Mouse (Mus musculus): ENCODE results near the gene Hlcs. TPM values are rescaled to one million over a fixed set of nuclear protein-coding genes. Genes with fewer than 3 reads are reported as not detected.
A peak's percentile ranks its signal among the peaks of the same experiment; 100 is the strongest.
"Not testable (repeated sequence)": the region's sequence is repeated elsewhere in the genome, so short reads cannot be mapped to it uniquely, and the experiment has no call there.

Gene Hlcs
- polyA plus RNA-seq, 1 experiment from 2014 or later, result 9.4 TPM

DNA sequence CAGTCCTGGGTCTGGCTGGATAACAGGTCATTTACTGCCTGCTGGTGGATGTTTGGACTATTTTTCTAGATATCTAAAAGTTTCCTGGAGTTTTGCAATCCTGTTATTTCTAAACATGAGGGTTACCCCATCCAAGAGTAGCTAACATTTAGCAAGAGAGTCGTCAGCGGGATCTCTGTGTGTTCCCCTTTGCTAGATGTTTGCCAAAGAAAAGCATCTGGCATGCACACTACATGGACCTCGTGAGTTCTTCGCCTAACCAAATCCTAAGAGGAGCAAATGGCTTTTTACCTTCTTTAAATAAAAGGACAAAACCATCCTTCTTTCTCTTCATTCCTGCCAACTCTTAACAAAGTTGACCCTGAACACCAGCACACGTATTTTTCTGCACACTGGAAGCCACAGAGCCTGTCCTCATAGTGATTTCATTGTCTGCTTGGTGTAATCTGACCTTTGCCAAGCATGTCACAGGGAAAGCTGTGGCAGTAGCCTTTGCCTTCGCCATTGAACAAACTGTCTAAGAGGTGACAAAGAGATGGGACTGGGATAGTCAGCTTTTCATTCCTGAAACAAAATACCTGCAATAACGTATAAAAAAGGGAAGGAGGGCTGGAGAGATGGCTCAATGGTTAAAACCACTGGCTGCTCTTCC lies 33.8 kb upstream of the Hlcs start:
- no peak for ATAC-seq (ENCODE audit: low FRiP score, low read depth)
- no peak overlapping the region for H3K4me2 ChIP-seq
- H3K27ac ChIP-seq (replicated peaks), result no peak overlapping the region
- peaks cover 10% of the 10 kb centered on the region for H3K4me1 ChIP-seq (replicated peaks)
- 77% methylated on average over 7 of the region's 7 CpGs for WGBS
- H3K4me3 ChIP-seq, result no peak overlapping the region
- no peaks in the 10 kb centered on the region for H3K27me3 ChIP-seq
- no peak overlapping the region for H3K9ac ChIP-seq
- no peaks in the 10 kb centered on the region for H3K9me3 ChIP-seq
- no peaks in the 10 kb centered on the region for H3K36me3 ChIP-seq

DNA sequence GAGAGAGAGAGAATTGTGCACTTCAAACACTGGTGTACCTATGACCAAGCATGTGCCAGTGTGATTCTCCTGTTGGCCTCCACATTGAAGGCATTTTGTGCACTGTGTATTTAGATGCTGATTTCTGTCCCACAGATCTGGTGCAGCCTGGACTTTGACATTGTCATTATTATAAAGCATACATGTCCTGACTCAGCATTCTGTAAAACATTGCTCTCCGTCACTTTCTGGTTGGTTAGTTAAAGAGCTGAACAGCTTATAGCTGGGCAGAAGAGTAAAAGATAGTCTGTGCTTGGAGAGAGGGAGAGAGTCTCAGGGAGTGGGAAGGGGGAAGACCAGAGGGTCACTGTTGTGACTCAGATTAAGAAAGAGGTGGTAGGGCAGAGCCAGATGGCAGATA lies 32.4 kb upstream of the Hlcs start:
- Histone ChIP-seq H3K36me3 (no peaks in the 10 kb centered on the region), H3K4me3 (no peak overlapping the region), H3K9ac (no peak overlapping the region), H3K27me3 (no peaks in the 10 kb centered on the region), H3K4me1 (replicated peaks) (peaks cover 10% of the 10 kb centered on the region), H3K27ac (replicated peaks) (no peak overlapping the region), H3K9me3 (no peaks in the 10 kb centered on the region), H3K4me2 (no peak overlapping the region)
- ATAC-seq (ENCODE audit: low FRiP score, low read depth), result no peak
- 81% methylated on average over 1 of the region's 1 CpGs for WGBS

DNA sequence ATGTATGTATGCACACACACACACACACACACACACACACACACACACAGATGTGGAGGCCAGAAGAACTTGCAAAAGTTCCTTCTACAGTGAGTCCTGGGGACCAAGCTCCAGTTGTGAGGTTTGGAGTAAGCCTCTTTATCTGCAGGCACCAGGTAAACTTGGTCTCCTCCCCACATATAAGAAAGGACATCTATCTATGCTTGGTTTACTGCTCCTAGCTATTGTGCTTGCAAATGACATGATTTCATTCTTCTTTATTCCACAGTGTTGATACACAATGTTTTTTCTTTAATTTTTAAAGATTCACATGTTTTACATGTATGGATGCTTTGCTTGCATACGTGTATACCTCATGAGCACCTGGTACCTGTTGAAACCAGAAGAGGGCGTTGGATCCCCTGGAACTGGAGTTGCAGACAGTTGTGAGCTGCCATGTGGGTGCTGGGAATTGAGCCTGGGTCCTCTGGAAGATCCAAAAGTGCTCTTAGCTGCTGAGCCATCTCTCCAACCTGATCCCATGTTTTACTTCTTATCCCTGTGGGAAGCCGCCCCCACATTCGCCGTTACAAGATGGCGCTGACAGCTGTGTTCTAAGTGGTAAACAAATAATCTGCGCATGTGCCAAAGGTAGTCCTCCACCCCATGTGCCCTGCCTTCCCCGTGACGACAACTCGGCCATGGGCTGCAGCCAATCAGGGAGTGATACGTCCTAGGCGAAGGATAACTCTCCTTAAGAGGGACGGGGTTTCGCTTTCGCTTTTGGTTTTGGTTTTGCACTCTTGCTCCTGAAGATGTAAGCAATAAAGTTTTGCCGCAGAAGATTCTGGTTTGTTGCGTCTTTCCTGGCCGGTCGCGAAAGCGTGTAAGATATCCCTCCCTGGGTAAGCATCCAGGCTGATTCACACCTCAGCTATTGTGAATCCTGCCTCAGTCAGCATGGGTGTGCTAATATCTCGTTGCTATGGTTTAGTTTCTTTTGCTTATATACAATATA lies 26.1 kb upstream of the Hlcs start:
- not testable (repeated sequence) for H3K9me3 ChIP-seq; H3K27me3 ChIP-seq; H3K4me1 ChIP-seq (replicated peaks); H3K4me3 ChIP-seq; ATAC-seq (ENCODE audit: low FRiP score, low read depth); H3K36me3 ChIP-seq; H3K4me2 ChIP-seq; H3K9ac ChIP-seq; H3K27ac ChIP-seq (replicated peaks)
- WGBS, result 92% methylated on average over 22 of the region's 22 CpGs

DNA sequence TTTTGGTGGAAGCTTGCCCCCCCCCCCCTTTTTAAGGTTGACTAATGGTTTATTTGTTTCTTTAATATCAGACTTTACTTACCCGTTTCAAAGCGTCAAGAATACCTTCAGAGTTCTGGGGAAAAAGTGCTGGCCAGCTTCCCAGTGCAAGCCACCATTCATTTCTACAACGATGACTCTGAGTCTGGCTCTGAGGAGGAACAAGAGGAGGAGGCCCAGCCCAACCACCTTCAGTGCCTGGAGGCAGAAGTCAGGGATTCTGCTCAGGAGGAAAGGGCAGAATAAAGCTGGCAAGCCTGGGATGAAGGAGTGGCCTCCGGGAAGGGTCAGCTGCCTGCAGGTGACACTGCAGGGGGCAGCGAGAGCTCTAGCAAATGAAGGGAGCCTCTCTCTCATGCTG lies 22.3 kb upstream of the Hlcs start:
- no peaks in the 10 kb centered on the region for H3K9me3 ChIP-seq
- no peak overlapping the region for H3K4me2 ChIP-seq
- no peak for ATAC-seq (ENCODE audit: low FRiP score, low read depth)
- H3K9ac ChIP-seq, result no peak overlapping the region
- H3K4me1 ChIP-seq (replicated peaks), result no peaks in the 10 kb centered on the region
- H3K27me3 ChIP-seq, result 0 out of 2 replicates have a peak, but pooled peaks cover under 1% of the 10 kb centered on the region
- H3K27ac ChIP-seq (replicated peaks), result no peak overlapping the region
- no peak overlapping the region for H3K4me3 ChIP-seq
- 42% methylated on average over 5 of the region's 5 CpGs for WGBS
- H3K36me3 ChIP-seq, result no peaks in the 10 kb centered on the region

DNA sequence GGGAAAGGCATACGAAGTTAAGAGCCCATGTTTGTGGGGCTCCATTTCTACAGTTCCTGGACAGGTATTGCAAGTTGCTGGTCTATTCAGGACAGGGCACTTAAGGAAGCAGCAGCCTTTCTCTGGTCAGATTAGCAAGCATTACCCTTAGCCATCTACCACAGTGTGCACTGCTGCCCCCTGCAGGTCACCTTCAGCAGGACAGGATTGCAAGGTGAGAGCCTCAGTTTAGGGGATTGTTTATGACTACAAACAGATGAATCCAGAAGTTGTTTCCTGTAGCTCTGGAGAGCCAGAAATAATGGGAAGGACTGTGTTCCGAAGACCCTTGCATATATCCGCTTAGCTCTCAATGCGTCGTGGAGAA lies 18.5 kb upstream of the Hlcs start:
- Histone ChIP-seq H3K4me1 (replicated peaks) (peaks cover 23% of the 10 kb centered on the region), H3K9ac (no peak overlapping the region), H3K27me3 (peaks cover 23% of the 10 kb centered on the region), H3K36me3 (no peaks in the 10 kb centered on the region), H3K4me2 (no peak overlapping the region), H3K9me3 (no peaks in the 10 kb centered on the region), H3K27ac (replicated peaks) (no peak overlapping the region), H3K4me3 (no peak overlapping the region)
- no peak for ATAC-seq (ENCODE audit: low FRiP score, low read depth)
- WGBS, result 53% methylated on average over 5 of the region's 5 CpGs

DNA sequence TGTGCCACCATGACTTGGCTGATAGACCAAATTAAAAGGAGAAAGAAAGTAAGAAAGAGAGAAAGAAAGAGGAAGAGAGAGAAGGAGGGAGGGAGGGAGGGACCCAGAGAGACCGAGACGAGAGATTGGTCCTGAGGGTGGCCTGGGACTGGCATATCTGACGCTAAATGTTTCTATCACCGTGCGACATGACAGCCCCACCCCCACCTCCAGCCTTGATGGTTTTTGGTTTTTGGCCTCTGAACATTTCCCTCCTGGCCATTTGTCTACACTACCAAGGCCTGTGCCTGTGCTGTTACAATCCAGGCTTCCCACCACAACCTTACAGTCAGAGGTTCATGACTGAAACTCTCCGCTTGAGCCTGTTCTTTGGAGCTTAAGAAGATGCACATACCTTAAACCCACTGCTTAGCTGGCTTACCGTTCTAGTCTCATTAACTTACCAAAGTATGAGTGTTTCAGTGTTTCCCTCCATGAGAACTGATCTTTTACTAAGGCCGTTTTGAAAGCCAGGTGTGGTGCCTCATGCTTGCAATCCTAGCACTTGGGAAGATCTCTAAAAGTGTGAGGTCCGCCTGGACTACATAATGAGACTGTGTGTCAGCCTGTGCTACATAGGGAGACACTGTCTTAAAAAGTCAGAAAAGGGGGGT lies 18.0 kb upstream of the Hlcs start:
- H3K36me3 ChIP-seq, result no peaks in the 10 kb centered on the region
- 79% methylated on average over 9 of the region's 9 CpGs for WGBS
- ATAC-seq (ENCODE audit: low FRiP score, low read depth), result no peak
- no peaks in the 10 kb centered on the region for H3K9me3 ChIP-seq
- H3K4me3 ChIP-seq, result no peak overlapping the region
- H3K9ac ChIP-seq, result no peak overlapping the region
- peaks cover 26% of the 10 kb centered on the region for H3K27me3 ChIP-seq
- no peak overlapping the region for H3K4me2 ChIP-seq
- no peak overlapping the region for H3K27ac ChIP-seq (replicated peaks)
- H3K4me1 ChIP-seq (replicated peaks), result peaks cover 23% of the 10 kb centered on the region

DNA sequence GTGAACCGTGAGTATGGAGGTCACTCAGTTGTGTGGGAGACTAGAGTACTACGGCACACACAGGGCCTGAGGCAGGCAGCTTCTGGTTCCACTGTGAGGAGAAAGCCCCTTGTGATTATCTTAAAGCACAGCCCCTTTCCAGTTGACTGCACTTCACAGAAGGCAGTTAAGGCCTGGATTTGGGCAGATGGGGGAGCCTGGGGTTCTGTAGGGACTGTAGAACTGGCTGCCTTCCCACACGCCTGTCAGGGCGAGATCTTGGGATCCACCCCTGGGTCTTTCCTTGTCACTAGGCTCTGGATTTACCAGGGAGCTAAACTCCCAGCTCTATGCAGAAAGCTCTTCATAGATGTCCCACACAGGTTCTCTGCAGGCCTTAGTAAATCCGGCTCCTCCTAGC lies 17.1 kb upstream of the Hlcs start:
- H3K4me1 ChIP-seq (replicated peaks), result peaks cover 23% of the 10 kb centered on the region
- H3K9ac ChIP-seq, result no peak overlapping the region
- H3K27me3 ChIP-seq, result peaks cover 31% of the 10 kb centered on the region
- no peaks in the 10 kb centered on the region for H3K9me3 ChIP-seq
- no peak overlapping the region for H3K4me3 ChIP-seq
- no peak for ATAC-seq (ENCODE audit: low FRiP score, low read depth)
- 44% methylated on average over 5 of the region's 5 CpGs for WGBS
- H3K27ac ChIP-seq (replicated peaks), result no peak overlapping the region
- no peaks in the 10 kb centered on the region for H3K36me3 ChIP-seq
- H3K4me2 ChIP-seq, result no peak overlapping the region

DNA sequence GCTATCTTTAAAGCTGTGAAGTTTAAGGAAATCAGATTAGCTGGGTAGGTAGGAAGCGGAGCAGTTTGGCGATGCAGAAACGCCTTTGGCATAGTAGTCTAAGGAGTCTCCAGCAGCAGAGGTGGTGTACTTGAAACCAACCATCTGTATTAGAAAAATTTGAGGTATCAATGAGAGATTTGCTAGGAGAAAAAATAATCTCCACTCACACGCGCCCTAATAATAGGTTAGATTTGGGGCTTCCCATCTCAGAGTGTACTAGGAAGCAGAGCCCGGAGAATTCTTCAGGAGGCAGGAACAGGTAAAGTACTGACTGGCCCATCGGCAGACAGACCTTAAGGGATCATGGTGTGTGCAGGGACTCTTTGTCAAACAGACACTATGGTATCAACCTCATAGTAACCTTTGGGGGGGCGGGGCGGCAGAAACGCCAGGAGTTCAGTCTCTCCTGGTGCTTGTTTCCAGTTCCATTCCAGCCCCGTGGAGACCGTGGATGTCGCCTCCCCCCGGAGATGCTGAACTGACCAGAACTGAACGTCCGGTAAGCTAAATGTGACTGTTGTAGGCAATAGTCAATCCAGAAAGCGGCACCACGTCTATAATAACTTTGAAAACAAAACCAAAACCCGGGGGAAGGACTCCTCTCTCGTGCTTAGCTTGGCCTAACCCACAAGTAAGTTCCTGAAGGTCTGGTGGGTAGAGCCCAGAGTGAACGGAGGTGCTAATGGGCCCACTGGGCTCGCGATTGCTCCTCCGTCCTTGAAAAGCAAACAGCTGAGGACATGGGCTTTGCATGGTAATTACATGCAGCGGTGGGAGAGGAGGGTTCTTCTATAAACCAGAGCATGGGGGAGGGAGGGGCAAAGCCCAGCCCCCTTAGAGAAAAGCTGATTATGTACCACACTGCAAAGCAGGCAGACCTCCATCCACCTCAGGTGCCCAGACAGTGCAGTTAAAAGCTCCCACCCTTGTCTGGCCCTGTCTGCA lies 15.8 kb upstream of the Hlcs start:
- Histone ChIP-seq H3K27me3 (peaks cover 31% of the 10 kb centered on the region), H3K4me3 (peak overlapping the region; percentile 34), H3K4me1 (replicated peaks) (peaks cover 23% of the 10 kb centered on the region), H3K27ac (replicated peaks) (no peak overlapping the region), H3K9me3 (no peaks in the 10 kb centered on the region), H3K36me3 (no peaks in the 10 kb centered on the region), H3K9ac (no peak overlapping the region), H3K4me2 (peak overlapping the region; percentile 57)
- 10% methylated on average over 25 of the region's 25 CpGs for WGBS
- no peak for ATAC-seq (ENCODE audit: low FRiP score, low read depth)

DNA sequence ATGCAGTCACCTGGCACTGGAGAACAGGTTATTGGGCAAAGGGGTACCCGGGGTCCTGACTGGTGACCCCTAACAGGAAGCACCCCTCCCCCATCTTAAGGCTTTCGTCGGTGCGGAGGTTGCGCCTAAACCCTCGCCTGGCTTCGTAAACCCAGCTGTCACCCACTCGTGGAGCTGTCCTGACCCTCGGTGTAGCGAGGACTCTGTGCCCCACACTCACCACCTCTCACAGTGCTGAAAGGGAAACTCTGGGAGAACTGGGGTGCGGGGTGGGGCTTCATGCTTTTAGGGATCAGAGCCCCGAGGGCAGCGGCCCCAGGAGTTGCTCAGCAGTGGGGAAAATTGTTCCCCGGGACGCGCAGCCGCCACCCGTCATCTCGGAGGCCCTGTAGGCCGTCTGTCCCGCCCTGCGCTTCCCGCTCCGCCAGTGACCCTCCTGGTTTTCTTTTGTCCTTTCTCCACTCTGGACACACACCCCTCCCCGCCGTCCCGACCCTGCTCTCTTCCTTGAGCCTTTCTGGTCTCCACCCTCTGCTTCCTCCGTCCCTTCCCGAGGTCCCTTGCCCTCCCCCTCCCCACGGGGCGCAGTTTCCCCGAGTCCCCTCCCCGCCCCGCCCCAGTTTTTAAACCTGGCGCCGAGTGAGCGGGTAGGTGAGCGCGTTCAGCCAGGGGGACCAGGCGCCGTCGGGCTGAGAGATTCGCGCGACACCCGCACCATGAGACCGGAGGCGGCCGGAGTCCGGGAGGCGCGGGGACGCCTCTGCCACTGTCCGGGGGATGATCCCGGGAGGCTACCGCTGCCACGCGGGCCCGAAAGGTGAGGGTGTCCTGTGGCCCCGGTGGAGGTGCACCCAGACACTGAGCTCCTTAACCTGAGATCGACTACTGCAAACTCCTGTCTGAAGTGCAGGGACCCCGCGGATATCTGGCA lies 14.7 kb upstream of the Hlcs start, which contains the start of gene Ripply3:
Gene Ripply3 (plus strand): TSS at position 640 of the 931 bp plus-strand sequence.
- WGBS, result under 1% methylated on average over 63 of the region's 63 CpGs
- no peak for ATAC-seq (ENCODE audit: low FRiP score, low read depth)

DNA sequence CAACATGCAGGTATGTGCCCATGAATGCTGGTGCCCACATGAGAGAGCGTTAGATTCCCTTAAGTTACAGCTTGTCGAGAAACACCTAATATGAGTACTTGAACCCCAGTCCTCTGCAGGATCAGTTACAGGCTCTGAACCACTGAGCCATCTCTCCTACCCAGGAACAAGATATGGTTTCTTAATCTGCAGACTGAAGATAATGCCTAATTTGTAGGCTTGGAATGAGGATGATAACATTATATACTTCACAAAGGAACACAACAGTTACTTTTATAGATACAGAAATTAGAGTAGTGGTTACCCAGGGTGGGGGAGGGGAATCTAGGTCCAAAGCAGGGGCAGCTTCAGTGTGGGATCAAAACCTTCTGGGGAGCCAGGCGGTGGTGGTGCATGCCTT lies 12.6 kb upstream of the Hlcs start:
- Histone ChIP-seq H3K4me2 (no peak overlapping the region), H3K36me3 (no peaks in the 10 kb centered on the region), H3K4me3 (no peak overlapping the region), H3K9ac (no peak overlapping the region), H3K27ac (replicated peaks) (no peak overlapping the region), H3K9me3 (no peaks in the 10 kb centered on the region), H3K27me3 (peaks cover 31% of the 10 kb centered on the region), H3K4me1 (replicated peaks) (peaks cover 23% of the 10 kb centered on the region)
- ATAC-seq (ENCODE audit: low FRiP score, low read depth), result no peak
- 90% methylated on average over 3 of the region's 3 CpGs for WGBS

More for the DNA sequence above, 14.7 kb upstream of the Hlcs start, which contains the start of gene Ripply3:
- H3K27ac ChIP-seq (replicated peaks), result no peak within 1 kb of the TSS
- no peaks in the 10 kb centered on the region for H3K9me3 ChIP-seq
- H3K4me2 ChIP-seq, result peak within 1 kb of the TSS; percentile 57
- H3K4me3 ChIP-seq, result peak within 1 kb of the TSS; percentile 34
- H3K36me3 ChIP-seq, result no peaks in the 10 kb centered on the region
- peaks cover 31% of the 10 kb centered on the region for H3K27me3 ChIP-seq
- no peak within 1 kb of the TSS for H3K9ac ChIP-seq
- peaks cover 23% of the 10 kb centered on the region for H3K4me1 ChIP-seq (replicated peaks)

All from hindbrain, embryonic 15.5 days (tissue).